Comparison of ENCODE assay signal across 13 mouse cellular contexts in genomic region chr16:24594508-24594907, GRCm38 (mm10).
"Had no signal": no experiment of that assay in that cellular context is flagged by ENCODE, and none has a peak within 500 bp of the region (broad histone marks: within the 10 kb centered on the region; RNA-seq: fewer than 3 reads in every experiment).

No protein-coding gene starts in this region.

- H3K4me1 ChIP-seq: midbrain, embryonic 12.5 days; neural tube, embryonic 12.5 days had no signal

- H3K27ac ChIP-seq: liver, embryonic 14.5 days; midbrain, embryonic 10.5 days; midbrain, embryonic 12.5 days; neural tube, embryonic 12.5 days had no signal

- H3K4me3 ChIP-seq: midbrain, embryonic 10.5 days; midbrain, embryonic 12.5 days; neural tube, embryonic 12.5 days had no signal

- H3K4me2 ChIP-seq: lung, embryonic 14.5 days; midbrain, embryonic 12.5 days; neural tube, embryonic 12.5 days had no signal

- H3K9ac ChIP-seq: liver, embryonic 14.5 days; lung, embryonic 14.5 days; midbrain, embryonic 12.5 days; neural tube, embryonic 12.5 days had no signal

- DNase-seq: lung, adult 18-20 months; lung, embryonic 14.5 days; lung, postnatal 10 days; lung, postnatal 4 days; midbrain, embryonic 14.5 days; right cerebral cortex, postnatal 14 days; thymus, adult 18-20 months; thymus, postnatal 14 days; thymus, postnatal 36 days had no signal

- H3K9me3 ChIP-seq: midbrain, embryonic 10.5 days; midbrain, embryonic 12.5 days; neural tube, embryonic 12.5 days had no signal

- H3K36me3 ChIP-seq: midbrain, embryonic 10.5 days; midbrain, embryonic 12.5 days; neural tube, embryonic 12.5 days had no signal

- H3K27me3 ChIP-seq: midbrain, embryonic 12.5 days; neural tube, embryonic 12.5 days had no signal
